Mouse (Mus musculus) bone marrow, adult 2 months (tissue): ENCODE data around the gene Aco2.

Experiments used
- CTCF ChIP-seq: fragments of 200-500 bp; IDR thresholded peaks from 2 replicates; pipeline ENCODE4 v1.5.1; 2011; ENCODE audit warnings: low read length, control low read depth; ENCODE audit not compliant: control insufficient read depth, insufficient read depth
- POLR2A ChIP-seq: fragments of 200-500 bp; IDR thresholded peaks from 2 replicates; pipeline ENCODE4 v1.6.1; 2011; ENCODE audit warnings: low read depth, mild to moderate bottlenecking, control low read depth, low read length, borderline replicate concordance; ENCODE audit not compliant: control insufficient read depth

- TF ChIP-seq CTCF (no peak), POLR2A (no peak)
Measured at GRCm38 (mm10) chr15:81842275-81842674, 29.8 kb upstream of the Aco2 start.
